Mouse (Mus musculus): ENCODE measurements at regions not wholly inside any gene's neighbourhood (a gene's known extent, or its start where the extent isn't known, plus 50 kb on each side); places are given as distances from the start of the nearest gene placed in this dataset.

DNA sequence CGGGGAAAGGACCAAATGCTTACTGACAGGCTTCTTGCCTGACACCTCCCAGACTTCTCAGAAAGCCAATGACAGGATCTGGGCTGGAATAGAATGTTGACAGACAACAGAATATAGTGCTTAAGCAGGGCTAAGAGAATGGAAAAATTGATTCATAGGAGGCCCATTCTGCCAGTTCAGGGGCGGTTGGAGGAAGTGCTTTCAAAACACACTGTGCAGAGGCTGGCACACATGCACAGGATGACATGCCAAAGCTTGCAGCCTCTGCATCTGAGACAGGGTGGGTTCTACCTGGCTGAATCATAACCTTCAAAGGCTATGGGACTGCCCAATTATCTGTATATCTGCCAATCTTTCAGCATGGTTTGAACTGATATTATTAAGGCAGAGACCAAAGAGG is 75.5 kb upstream of the Palmd start:
- in situ Hi-C loops (cut with MboI; ENCODE audit: low sequenced_read_pairs) = no loop called here

- in situ Hi-C loops (cut with MboI; ENCODE audit: low sequenced_read_pairs) = no loop called here
These were observed 70.1 kb upstream of the Palmd start for GRCm38 (mm10) chr3:117038928-117039300.

- in situ Hi-C loops (cut with MboI; ENCODE audit: low sequenced_read_pairs) = no loop called here
These were observed 69.6 kb upstream of the Palmd start for GRCm38 (mm10) chr3:117038280-117038927.

Measured in CH12F3 (cell line).